Mouse (Mus musculus) thymus, adult 2 months (tissue): Measurements from ENCODE around the gene Ccdc32.

Experiments used
- CTCF ChIP-seq: fragments of 200-500 bp; IDR thresholded peaks from 2 replicates; pipeline ENCODE4 v1.5.1; 2012; ENCODE audit warnings: mild to moderate bottlenecking, control low read depth, low read length, moderate library complexity, borderline replicate concordance; ENCODE audit not compliant: control insufficient read depth, poor library complexity, insufficient read depth; ENCODE audit errors: extremely low read depth
- POLR2A ChIP-seq: fragments of 200-500 bp; IDR thresholded peaks from 2 replicates; pipeline ENCODE4 v1.6.1; 2012; ENCODE audit warnings: mild to moderate bottlenecking, low read length, control low read depth, moderate library complexity; ENCODE audit not compliant: control insufficient read depth, poor library complexity, insufficient read depth; ENCODE audit errors: extremely low read depth

GRCm38 (mm10) chr2:119017647-119018046, 11.5 kb downstream of the Ccdc32 start:
- no peak for TF ChIP-seq POLR2A
- TF ChIP-seq CTCF = peak; percentile 25; the same call in 1 of the 2 replicates
